Mouse (Mus musculus) induced T-regulatory cell, adult 2 months (primary cell): ENCODE data around the gene Prrg3.
"Not testable (repeated sequence)": the region's sequence is repeated elsewhere in the genome, so short reads cannot be mapped to it uniquely, and the experiment has no call there.

Experiments used
- DNase-seq: peaks from one replicate; pipeline ENCODE4 v3.0.0-alpha.2; 2012; ENCODE audit warnings: low read depth

The Prrg3 gene

DNA sequence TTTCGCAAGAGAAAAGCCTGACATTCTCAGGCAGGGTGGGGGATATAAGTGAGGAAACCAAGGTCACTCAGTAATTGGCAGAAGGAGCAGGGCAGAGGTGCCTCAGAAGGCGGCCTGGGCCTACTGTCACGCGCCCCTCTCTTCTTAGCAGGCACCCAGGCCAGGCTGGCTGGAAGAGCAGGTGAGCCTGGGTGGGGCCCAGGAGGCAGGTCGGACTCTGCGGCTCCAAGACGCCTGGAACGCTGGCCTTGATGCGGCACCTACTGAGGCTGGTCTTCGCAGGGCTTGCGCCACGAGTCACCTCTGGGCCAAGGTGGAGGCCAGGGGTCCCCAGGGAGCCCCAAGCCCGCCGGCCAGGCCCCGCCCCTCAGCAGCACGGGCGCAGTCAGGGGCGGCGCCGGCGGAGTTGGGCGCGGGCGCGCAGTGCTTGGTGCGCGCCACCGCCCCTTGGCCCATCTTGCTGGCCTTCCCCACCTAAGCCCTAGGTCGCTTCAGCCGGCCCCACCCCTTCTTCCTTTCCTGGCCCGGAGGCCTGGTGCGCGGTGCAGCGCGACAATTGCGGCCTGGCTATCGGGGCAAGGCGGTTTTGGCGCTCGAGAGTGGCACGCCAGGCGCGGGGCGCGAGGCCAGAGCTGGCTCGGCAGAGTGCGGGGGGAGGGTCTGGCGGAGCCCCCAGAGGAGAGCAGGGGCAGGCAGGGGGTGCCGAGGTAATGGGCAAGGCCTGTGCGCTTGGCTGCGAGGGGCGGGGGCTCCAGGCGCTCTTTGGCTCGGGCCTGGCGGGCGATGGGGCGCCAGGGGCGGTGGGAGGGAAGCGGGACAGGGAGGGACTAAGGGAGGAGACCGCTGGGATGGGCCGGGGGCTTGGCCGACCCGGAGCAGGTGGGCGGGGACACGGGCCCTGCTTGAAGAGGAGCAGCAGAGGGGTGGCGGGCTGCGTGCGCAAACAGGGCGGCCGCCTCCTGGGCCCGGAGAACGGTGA lies at the start of gene Prrg3:
Gene Prrg3, plus strand, starts transcription at position 552 of the 979 bp plus-strand sequence.
- no peak for DNase-seq

DNA sequence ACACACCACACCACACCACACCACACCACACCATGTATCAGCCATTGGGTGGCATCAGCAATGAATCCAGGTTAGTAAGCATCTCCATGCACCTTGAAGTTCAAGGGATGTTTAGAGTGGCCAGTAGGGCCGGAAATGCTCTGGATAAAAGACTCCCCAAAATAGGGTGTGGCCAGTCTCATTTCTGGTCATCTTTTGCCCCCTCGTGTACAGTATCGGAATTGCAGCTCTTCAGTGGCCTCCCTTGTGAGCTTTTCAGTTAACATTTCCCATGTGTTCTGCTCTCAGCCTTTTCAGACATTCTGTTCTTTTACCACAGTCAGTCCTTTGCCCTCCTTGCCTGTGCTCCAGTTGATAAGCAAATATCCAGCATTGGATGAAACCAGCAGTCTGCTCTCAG lies 15.8 kb upstream of the Prrg3 start:
- peak; percentile 55 for DNase-seq

DNA sequence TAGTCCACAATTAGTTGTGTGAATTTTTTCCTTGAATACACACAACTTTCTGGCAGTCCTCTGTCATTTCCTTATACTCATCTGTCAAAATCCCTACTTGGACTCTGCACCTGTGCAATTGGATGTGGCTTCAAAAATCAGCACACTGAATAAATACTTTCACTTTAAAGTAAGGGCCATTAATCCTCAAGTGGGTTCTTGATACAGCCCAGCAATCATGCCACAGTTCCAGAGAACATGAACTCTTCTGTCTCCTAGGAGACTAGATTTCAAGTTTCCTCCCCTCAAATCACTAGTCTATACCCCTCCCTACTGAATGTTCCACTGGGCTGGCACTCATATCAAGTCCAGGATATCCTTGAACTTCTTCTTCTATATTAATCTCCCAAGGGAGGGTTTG lies 4.1 kb upstream of the Prrg3 start:
- no peak for DNase-seq

DNA sequence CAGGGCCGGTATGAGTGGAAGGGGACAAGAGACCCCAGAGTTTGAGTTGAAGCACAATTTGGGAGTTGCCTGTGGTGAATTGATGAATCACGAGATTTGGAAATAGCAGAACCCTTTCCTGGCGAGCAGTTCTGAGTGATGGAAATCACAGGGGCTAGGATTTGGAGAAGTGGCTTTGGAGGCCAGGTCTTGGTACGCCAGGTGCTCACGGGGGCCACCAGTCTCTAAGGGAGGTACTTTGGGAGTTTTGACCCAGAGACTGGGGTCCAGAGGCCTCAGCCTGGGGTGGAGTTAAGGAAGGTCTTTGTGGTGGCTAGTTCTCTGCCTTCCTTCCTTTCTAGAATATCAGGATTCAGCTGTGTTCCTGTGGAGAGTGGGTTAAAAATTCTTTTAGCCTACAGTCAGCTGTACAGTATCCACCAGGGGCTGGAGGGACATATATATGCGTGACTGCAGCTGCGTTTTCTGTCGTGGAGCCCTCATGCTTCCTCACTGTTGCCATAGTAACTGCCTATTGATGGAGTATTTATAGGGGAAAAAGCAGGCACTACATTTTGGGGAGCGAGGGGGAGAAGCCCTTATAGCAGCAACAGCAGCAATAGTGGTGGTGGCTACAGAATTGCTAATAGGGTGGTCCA lies 970 bp downstream of the Prrg3 start:
- no peak for DNase-seq

DNA sequence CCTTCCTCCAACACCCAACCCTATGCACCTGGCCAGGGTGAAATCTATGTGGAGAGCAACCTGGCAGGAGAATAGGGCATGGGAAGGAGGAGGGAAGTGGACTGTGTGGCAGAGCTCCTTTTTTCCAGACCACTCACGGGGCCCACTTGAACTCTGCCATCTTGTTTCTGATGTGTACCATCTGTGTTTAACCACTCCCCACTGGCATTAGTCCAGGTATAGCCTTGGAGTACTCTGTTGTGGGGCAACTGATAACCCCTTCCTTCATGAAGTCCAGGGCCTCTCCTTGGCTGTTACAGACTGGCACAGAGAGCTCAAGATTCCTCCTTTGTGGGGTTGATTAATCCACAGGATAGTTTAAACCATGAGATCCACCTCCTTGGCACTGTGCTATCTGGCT lies 5.8 kb downstream of the Prrg3 start:
- DNase-seq: no peak

DNA sequence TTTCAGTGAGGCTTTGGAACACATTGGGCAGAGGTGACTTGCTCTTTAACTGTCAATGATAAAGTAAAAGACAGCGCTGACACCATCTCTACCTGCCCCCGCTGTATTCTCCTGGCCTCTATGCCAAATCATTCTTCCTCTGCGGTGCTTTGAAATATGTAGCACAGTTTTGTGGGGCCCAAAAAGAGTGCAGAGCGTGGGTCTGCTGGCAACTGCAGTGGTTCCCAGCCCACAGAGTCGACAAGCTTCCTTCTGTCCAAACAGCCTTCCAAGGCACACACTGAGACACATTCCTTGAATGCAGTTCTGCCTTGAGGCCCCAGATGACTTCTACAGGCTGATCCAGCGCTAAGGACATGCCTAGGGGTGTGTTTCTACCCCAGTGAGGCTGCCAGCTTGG lies 6.4 kb downstream of the Prrg3 start:
- no peak for DNase-seq

DNA sequence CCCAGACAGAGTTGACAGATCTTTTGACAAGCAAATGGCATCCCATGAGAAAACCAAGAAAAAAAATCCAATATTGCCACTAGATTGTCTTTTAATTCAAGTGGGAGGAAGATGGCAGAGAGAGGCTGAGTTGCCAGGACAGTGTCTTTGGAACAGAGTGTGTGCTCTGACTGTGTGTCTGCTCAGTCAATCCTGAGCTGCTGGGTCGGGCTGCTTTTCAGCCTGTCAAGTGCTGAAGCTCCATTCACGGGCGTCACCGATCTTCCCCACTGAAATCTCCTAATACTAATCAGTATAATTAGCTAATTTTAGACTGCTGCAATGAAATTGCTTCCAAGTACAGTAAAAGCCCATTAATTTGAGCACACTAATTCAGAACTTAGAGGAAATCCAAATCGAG lies 8.9 kb downstream of the Prrg3 start:
- no peak for DNase-seq

DNA sequence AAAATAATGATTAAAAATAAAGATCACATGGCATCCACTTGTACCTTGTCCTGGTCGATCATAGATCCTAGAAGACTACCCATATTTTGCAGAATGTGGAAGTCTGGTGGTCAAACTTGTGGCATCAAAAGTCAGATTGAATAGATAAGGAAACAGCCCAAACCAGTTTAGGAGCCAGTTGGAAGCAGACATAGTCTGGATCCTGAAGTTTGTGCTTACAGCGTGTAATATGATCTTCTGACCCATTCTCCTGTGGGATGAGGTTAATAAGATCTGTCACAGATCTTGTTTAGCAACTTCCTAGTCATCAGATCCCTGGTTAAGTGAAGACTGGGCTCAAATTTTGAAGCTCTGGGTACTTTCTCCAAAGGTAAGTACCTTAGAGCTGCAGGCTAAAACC lies 10.3 kb downstream of the Prrg3 start, which contains the start of gene Fate1:
Gene Fate1, plus strand, starts transcription at position 301 of the 400 bp plus-strand sequence.
- no peak for DNase-seq

DNA sequence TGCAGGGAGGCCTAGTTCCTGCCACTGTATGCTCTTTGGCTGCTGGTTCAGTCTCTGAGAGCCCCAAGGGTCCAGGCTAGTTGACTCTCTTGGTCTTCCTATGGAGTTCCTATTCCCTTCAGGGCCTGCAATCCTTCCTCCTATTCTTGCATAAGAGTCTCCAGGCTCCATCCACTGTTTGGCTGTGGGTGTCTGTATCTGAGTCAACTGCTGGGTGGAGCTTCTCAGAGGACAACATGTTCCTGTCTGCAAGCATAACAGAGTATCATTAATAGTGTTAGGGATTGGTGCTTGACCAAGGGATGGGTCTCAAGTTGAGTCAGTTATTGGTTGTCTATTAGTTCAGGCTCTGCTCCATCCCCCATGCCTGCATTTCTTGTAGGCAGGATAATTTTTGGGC lies 15.3 kb downstream of the Prrg3 start:
- DNase-seq: not testable (repeated sequence)

DNA sequence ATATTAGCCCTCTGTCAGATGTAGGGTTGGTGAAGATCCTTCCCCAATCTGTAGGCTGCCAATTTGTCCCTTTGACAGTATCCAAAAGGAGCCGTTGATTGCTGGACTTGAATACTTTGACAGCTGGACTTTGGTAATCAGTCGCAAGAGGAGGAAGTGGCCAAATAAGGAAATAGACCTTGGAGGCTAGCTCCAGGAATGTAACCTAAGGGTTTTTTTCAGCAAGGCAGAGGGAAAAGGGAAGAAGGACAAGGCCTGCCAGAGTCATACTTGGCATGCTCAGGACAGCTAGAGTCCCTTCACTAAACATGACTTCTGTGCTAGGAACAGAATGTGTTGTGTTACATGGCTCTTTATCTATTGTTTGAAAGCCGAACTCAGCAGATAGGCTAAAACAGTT lies 18.0 kb downstream of the Prrg3 start:
- no peak for DNase-seq

DNA sequence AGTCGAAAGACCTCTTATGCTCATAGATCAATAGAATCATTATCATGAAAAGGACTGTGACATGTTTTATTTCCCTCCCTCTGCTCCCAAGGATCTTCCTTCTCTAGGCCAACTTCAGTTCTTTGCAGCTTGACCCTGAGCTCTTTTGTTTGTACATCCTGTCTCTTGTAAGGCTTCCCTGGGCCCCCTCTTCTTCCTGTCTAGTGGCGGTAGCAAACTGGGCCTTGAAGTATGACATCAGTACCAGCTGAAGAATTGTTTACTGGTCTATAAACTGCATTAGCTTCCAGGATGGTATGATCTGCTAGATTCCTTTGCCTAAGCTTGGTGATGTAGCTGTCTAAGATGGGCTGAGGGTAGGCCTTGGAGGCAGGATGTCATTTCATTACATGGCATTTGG lies 18.9 kb downstream of the Prrg3 start:
- DNase-seq: no peak

DNA sequence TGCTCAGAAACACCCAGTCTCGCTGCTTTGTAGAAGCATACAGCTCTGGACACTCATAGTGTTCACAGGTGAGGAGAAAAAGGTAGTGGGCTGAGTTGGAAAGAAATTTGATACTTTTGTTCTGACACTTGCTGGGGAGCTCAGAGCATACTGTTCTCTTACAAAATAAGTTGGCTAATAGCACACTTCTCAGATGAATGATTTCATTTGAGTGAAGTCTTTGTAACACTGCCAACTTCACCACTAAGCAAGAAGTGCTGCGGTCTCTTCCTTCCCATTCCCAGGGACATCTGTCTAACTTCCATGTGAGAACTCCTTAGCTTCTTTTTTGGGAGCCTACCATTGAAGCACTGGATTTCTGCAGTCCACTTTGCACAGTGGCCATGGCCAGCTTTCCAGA lies 20.8 kb downstream of the Prrg3 start:
- no peak for DNase-seq

DNA sequence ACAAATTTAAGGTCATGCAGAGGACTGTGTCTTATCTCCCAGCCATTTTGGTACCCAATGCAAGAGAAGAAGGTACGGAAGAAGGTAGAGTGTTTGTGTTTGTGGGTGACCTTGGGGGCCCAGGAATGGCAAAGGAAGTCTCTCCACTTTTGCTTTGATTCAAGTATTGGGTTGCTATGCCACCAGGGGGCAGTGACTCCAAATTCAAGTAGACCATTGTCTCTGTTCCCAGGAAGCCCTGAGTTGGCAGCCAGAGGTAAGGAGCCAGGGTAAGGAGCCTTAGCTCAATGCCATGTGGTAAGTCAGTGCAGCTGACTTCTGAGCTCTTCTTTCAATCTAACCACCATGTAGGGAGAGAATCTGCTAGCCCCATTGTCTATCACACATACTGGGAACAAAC lies 21.4 kb downstream of the Prrg3 start:
- DNase-seq: no peak

DNA sequence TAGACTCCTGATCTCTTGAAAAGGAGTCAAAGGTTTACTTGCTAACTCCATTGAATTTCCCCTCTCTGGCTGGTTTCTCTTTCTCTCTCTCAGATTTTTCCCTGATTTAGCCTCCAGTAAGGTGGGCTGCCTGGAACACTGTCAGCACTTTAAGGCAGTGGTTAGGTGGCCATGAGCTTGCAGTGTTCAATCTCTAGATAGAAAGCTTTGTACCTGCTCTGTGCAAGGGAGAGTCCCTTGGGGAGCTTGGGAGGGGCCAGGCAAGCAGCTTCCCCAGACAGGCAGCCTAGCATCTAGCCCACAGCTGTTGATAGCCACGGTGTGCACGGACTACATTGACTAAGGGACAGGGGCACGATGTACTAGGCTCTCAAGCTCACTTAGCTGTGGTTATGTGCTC lies 29.1 kb downstream of the Prrg3 start, which contains the start of gene Cnga2:
Gene Cnga2, plus strand, starts transcription at position 301 of the 400 bp plus-strand sequence.
- no peak for DNase-seq

DNA sequence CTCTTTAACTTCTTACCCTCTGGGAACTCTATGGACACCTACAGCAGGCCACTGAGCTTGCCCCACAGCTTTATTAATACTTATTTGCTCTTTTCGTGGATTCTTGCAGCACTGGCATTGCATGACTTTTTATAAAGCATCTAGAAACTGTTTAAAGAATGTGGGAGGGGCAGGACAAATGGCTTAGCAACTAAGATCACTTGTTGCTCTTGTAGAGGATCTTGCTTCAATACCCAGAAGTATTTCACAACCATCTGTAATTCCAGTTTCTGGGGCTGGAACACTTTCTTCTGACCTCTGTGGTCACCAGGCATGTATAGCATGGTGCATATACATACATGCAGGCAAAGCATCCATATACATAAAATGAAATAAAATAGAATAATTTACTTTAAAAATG lies 33.5 kb downstream of the Prrg3 start:
- DNase-seq: no peak

DNA sequence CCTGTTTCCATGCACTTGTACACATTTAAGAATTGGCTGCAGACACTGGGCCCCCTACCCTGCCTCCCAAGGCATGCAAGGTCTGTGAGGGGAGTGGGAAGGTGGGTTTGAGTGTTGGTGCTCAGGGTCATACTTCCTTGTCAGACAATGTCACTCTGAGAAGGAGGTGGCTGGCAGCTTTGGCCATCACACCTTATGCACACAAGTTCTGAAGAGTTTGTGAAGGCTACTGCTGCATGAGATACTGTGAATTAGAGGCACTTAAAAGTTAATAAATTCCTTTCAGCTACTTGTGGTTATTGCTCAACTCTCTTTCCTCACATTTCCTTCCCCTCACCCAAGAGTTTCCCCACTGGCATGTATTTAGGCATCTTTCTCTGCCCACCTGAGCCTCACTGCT lies 47.5 kb downstream of the Prrg3 start:
- DNase-seq: no peak

DNA sequence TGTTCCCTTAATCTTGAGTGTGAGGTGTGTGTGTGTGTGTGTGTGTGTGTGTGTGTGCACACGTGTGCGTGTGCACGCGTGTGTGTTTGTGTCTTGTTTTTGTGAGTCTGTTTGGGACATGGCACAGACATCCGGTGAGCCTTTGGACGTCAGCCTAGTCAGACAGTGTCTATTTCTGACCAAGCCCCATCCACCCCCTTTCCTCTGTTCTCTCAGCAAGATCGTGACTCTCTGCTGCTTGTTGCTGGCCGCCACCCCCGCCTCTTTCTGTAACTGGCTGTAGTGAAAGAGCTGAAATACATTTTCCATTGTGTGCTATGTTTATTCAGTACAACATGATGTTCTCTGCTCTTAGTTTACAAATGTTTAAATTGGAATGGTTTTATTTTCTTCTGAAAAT lies 49.8 kb downstream of the Prrg3 start:
- no peak for DNase-seq

DNA sequence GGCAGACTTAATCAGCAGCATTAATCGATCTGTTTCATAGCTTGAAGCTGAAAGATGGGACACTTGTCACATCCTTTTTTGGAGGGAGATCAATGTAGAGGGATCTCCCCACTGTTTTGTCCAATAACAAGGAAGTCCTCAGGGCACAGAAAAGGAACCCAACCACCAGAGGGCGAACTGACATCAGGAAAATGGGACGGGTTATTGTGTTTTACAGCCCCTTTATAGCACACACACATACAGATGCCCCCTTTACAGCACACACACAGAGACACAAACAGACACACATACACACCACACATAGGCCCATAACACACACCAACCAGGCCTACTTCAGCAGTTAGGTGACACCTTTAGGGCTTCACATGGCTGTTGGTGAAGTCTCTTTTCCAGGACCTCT lies 50.4 kb downstream of the Prrg3 start:
- DNase-seq: no peak

DNA sequence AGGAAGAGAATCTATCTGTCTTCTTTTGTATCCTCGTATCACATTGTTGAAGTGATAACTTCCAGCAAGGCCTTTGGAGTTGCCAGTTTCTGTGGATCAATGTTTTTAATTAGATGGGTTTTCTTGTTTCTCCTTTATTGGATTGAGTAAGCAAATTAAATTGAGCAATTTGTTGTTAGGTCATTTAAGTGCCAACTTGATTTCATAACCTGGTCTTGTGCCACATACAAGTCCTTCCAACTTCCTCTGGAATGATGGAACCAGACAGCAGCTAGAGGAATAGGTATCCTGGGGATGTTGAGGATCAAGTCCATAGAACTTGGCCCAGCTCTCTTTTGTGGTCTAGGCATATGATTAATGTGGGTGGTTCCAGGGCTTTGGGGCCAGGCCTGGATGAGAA lies 59.8 kb downstream of the Prrg3 start:
- no peak for DNase-seq
